Mouse (Mus musculus) neural tube, embryonic 14.5 days (tissue): ENCODE data around the gene Dtd1. TPM values are rescaled to one million over a fixed set of nuclear protein-coding genes. Genes with fewer than 3 reads are reported as not detected.

Experiments used
- ATAC-seq: fragments of 200-750 bp; cut with Nextera tagmentation; 2 replicates; pipeline ENCODE4 v1.8.0; 2017; ENCODE audit warnings: low read depth, mild to moderate bottlenecking, moderate TSS enrichment, moderate library complexity
- H3K27ac ChIP-seq: fragments of 300-500 bp; sonication (generic); 2 replicates; pipeline ENCODE4 v1.5.1; 2014; ENCODE audit warnings: low read depth, mild to moderate bottlenecking, control low read depth, low read length, moderate library complexity, mixed read lengths
- H3K27me3 ChIP-seq: fragments of 300-500 bp; sonication (generic); 2 replicates; pipeline ENCODE4 v1.6.1; 2014; ENCODE audit warnings: low read length; ENCODE audit not compliant: control insufficient read depth, insufficient read depth
- H3K36me3 ChIP-seq: fragments of 300-500 bp; sonication (generic); 2 replicates; pipeline ENCODE4 v1.6.1; 2014; ENCODE audit warnings: low read length, mixed read lengths; ENCODE audit not compliant: control insufficient read depth, insufficient read depth
- H3K4me1 ChIP-seq: fragments of 300-500 bp; sonication (generic); 2 replicates; pipeline ENCODE4 v1.6.1; 2014; ENCODE audit warnings: low read length; ENCODE audit not compliant: control insufficient read depth, insufficient read depth
- H3K4me2 ChIP-seq: fragments of 300-500 bp; sonication (generic); 2 replicates; pipeline ENCODE4 v1.6.1; 2014; ENCODE audit warnings: mild to moderate bottlenecking, low read depth, low read length, control low read depth
- H3K4me3 ChIP-seq: fragments of 300-500 bp; sonication (generic); 2 replicates; pipeline ENCODE4 v1.5.1; 2014; ENCODE audit warnings: low read depth, low read length, control low read depth, mixed read lengths
- H3K9ac ChIP-seq: fragments of 300-500 bp; sonication (generic); replicated peaks from 2 replicates; pipeline ENCODE4 v1.6.1; 2014; ENCODE audit warnings: low read depth, mild to moderate bottlenecking, control low read depth, low read length, mixed read lengths
- H3K9me3 ChIP-seq: fragments of 300-500 bp; sonication (generic); 2 replicates; pipeline ENCODE4 v1.6.1; 2016; ENCODE audit warnings: low read length; ENCODE audit not compliant: control insufficient read depth
- WGBS: fragments of 180-500 bp; shearing (Covaris S2); extraction: QIAGEN DNeasy Blood & Tissue Kit; methylation state at CpG from one replicate; pipeline ENCODE4 v1.1.7; 2014; 5-methylcytosine and 5-hydroxymethylcytosine counted together
- polyA plus RNA-seq: library from polyadenylated mRNA; unstranded; fragments of >200 nt; fragmentation: Nextera tagmentation; extraction: Ambion mirVana; gene quantifications from 2 replicates; pipeline ENCODE4 v1.2.1, GENCODE M21; 2014

Dtd1 gene
- polyA plus RNA-seq, 1 experiment from 2014 or later: 132 TPM

DNA sequence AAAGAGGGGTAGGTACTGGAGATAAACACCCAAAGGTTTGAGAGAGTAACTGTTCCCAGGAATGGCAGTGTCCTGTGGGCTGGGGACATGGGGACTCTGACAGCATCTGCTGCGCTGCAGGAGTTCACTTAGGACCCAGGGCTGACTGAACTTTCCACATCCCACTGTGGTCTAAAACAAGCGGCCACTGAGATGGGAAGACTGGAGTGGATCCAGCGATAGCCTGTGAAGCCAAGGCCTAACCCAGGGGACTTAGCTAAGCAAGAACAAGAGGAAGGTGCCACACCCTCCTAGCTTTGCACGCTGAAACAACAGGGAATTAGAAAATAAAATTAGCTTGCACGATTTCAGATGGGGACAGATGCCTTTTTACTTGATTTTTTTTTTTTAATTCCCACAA is 138.9 kb downstream of the Dtd1 start:
- Histone ChIP-seq H3K27me3 (no peaks in the 10 kb centered on the region), H3K9ac (no peak overlapping the region), H3K4me3 (no peak overlapping the region), H3K4me1 (no peaks in the 10 kb centered on the region), H3K9me3 (no peaks in the 10 kb centered on the region), H3K27ac (no peak overlapping the region), H3K36me3 (no peaks in the 10 kb centered on the region), H3K4me2 (no peak overlapping the region)
- no peak for ATAC-seq
- 70% methylated on average over 5 of the region's 5 CpGs for WGBS

DNA sequence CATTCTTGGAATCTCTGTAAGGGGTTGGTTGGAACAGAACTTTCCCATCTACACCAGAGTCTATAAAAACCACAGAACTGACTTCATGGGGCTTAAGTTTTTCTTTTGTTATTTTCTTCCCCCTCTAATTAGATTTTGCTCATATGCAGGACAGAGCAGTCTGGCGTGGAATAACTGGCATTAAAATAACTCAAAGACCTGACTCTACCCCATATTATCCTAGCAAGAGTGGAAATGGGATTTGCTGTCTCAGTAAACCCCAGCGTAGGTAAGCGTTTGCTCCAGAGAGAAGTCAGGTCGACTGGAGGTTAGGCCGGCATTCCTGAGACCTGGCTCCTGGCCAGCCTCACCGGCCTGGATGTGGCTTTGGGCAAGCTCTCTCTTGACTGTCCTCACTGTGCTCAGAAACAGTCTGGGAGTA is 140.9 kb downstream of the Dtd1 start:
- Histone ChIP-seq H3K4me1 (no peaks in the 10 kb centered on the region), H3K36me3 (no peaks in the 10 kb centered on the region), H3K9ac (no peak overlapping the region), H3K27me3 (no peaks in the 10 kb centered on the region), H3K4me2 (no peak overlapping the region), H3K27ac (no peak overlapping the region), H3K4me3 (no peak overlapping the region), H3K9me3 (no peaks in the 10 kb centered on the region)
- 80% methylated on average over 6 of the region's 6 CpGs for WGBS
- ATAC-seq: no peak

DNA sequence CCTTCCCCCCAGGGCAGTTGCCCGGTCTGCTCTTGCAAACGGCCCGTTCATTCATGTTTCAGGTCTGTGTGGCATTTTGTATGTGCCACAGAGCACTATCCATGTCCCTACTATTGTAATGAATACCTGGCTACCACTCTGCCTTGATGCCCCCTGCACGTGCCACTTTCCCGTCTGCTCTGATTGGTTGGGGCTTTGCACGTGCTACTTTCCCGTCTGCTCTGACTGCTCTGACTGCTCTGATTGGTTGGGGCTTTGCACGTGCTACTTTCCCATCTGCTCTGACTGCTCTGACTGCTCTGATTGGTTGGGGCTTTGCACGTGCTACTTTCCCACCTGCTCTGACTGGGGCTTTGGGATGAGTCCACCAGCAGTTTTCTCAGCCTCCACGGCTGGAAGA is 142.3 kb downstream of the Dtd1 start:
- no peak for ATAC-seq
- Histone ChIP-seq H3K27me3 (no peaks in the 10 kb centered on the region), H3K36me3 (no peaks in the 10 kb centered on the region), H3K4me2 (no peak overlapping the region), H3K9me3 (no peaks in the 10 kb centered on the region), H3K9ac (no peak overlapping the region), H3K4me1 (no peaks in the 10 kb centered on the region), H3K27ac (no peak overlapping the region), H3K4me3 (no peak overlapping the region)
- 87% methylated on average over 10 of the region's 10 CpGs for WGBS

DNA sequence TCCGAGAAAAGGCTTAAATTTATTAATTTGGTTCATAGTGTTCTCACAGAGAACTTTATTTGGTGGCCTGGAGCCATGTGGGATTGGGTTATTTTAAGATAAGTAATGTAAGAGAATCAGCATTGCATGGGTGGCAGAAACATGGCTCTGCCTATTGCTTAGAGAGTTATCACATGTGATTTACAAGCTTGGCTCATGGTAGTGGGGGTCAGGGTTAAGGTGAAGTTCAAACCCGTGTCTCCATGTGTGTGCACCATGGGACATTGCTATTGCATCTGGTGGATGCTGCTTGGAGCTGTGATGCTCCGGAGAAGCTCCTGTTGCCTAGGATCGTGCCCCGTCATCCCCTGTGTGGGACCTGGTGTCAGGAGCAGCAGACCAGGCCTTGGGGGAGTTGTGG is 143.6 kb downstream of the Dtd1 start:
- no peak for ATAC-seq
- no peak overlapping the region for H3K4me2 ChIP-seq
- no peaks in the 10 kb centered on the region for H3K36me3 ChIP-seq
- H3K27me3 ChIP-seq: no peaks in the 10 kb centered on the region
- no peak overlapping the region for H3K9ac ChIP-seq
- H3K27ac ChIP-seq: no peak overlapping the region
- H3K4me3 ChIP-seq: no peak overlapping the region
- no peaks in the 10 kb centered on the region for H3K4me1 ChIP-seq
- H3K9me3 ChIP-seq: no peaks in the 10 kb centered on the region
- WGBS: 72% methylated on average over 5 of the region's 5 CpGs

DNA sequence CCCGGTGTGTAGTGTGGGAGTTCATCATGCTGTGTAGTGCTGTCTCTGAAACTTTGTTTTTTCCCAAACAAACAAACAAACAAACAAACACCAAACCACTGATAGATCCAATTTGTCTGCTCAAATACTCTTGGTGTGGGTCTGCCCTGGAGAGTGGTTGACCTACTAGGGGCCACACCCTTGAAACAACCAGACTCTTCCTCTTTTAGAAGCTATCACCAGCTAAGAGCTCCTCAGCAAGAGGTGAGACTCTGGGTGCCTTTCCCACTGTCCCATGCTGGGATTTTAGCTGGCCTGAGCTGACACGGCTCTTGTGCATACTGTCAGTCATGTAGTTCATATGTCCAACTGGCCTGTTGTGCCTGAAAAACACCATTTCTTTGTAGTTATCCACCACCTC is 145.6 kb downstream of the Dtd1 start:
- Histone ChIP-seq H3K4me1 (no peaks in the 10 kb centered on the region), H3K4me3 (no peak overlapping the region), H3K4me2 (no peak overlapping the region), H3K9ac (no peak overlapping the region), H3K36me3 (no peaks in the 10 kb centered on the region), H3K27ac (no peak overlapping the region), H3K27me3 (no peaks in the 10 kb centered on the region), H3K9me3 (no peaks in the 10 kb centered on the region)
- no peak for ATAC-seq
- 92% methylated on average over 2 of the region's 2 CpGs for WGBS

DNA sequence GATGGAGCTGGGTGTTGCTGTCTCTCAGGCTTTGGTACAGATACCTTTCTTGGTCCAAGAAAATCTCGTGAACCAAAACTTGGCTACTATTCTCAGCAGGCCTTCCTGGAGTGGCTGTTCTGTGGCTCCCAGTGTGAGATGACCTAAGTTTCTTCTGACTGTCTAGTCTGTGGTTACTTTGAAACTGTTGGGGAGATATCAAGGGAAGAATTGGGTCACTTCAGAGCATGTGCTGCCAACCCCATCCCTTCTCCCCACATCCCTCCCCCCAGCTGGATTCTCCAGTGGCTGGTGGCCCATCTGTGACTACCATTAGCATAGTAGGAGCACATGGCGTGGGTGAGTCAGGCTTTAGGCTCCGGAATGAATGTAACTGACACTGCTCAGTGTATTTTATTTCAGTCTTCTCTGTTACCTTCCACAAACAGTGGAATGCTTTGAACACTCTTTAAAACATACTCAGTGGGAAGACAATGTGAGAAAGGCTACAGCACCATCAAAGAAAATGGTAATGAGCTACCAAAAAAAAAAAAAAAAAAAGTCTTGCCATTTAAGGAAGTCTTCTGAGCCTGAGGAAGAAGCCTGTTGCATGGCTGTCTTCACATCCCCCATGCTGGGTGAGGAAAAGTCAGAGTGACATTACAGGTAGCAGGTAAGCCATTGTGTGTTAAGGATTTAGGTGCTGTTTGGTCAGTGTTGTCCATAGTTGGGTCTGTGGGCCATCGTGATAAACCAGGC is 146.5 kb downstream of the Dtd1 start:
- no peaks in the 10 kb centered on the region for H3K9me3 ChIP-seq
- no peak overlapping the region for H3K4me2 ChIP-seq
- no peak overlapping the region for H3K4me3 ChIP-seq
- no peaks in the 10 kb centered on the region for H3K27me3 ChIP-seq
- no peaks in the 10 kb centered on the region for H3K4me1 ChIP-seq
- no peak for ATAC-seq
- WGBS: 74% methylated on average over 4 of the region's 4 CpGs
- H3K27ac ChIP-seq: no peak overlapping the region
- no peaks in the 10 kb centered on the region for H3K36me3 ChIP-seq
- H3K9ac ChIP-seq: no peak overlapping the region

DNA sequence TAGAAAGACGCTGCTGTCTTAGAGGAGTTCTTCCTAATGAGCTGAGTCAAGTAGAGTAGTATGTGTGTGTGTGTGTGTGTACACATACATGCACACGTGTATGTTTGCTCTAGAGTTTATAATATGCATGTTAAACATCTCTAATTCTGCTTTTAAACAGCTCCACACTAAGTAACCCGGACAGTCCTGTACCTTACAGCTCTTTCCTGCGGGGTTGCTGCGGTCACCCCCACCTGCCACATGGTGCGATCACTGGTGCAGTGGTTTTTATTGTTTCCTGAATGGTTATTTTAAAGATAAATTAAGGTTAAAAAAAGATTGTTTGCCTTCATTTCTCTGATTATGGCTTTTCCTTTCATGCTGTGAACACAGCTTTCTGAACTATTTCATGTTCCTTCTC is 153.9 kb downstream of the Dtd1 start:
- Histone ChIP-seq H3K4me3 (no peak overlapping the region), H3K27me3 (no peaks in the 10 kb centered on the region), H3K4me2 (no peak overlapping the region), H3K36me3 (no peaks in the 10 kb centered on the region), H3K9ac (no peak overlapping the region), H3K27ac (no peak overlapping the region), H3K9me3 (no peaks in the 10 kb centered on the region), H3K4me1 (no peaks in the 10 kb centered on the region)
- WGBS: 72% methylated on average over 6 of the region's 6 CpGs
- no peak for ATAC-seq

DNA sequence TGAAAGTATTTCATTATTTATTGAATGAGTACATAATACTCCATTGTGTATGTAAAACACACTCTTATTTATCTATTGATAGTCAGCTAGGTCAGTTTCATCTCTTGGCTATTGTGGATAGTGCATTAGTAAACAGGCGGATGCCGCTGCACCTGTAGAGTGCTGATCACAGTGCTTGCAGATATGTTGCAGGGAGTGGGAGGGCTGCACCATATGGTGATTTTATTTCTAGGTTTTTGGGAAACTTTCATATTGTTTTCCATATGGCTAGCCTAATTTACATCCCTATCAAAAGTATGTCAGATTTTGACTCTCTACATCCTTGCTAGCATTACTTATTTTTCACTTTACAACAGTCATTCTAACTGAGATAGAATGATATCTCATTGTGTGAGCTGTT is 155.3 kb downstream of the Dtd1 start:
- Histone ChIP-seq H3K9me3 (no peaks in the 10 kb centered on the region), H3K4me2 (no peak overlapping the region), H3K27ac (no peak overlapping the region), H3K36me3 (no peaks in the 10 kb centered on the region), H3K4me3 (no peak overlapping the region), H3K4me1 (no peaks in the 10 kb centered on the region), H3K9ac (no peak overlapping the region), H3K27me3 (no peaks in the 10 kb centered on the region)
- WGBS: 91% methylated on average over 2 of the region's 2 CpGs
- no peak for ATAC-seq

DNA sequence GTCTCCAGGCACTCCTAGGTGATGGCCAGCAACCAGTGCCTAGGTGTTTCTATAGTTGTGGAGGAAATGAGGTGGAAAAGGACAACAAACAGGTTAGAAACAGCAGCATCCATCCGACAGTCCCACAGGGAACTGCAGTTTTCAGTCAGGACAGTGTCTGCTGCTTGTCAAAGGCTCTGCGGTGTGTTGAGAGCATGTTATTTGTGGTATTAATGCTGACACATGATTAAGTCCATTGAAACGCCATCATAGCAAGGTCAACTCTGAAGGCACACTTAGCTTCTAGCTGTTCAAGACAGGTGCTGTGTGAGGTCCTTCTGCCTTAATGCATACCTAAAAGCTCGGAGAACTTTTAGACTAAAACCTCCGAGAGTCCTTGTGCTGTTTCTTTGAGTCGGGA is 161.0 kb downstream of the Dtd1 start:
- WGBS: 93% methylated on average over 6 of the region's 6 CpGs

More for the DNA sequence above, 161.0 kb downstream of the Dtd1 start:
- Histone ChIP-seq H3K27ac (no peak overlapping the region), H3K9me3 (no peaks in the 10 kb centered on the region), H3K9ac (no peak overlapping the region), H3K4me3 (no peak overlapping the region), H3K4me2 (no peak overlapping the region), H3K27me3 (no peaks in the 10 kb centered on the region), H3K4me1 (no peaks in the 10 kb centered on the region), H3K36me3 (no peaks in the 10 kb centered on the region)
- ATAC-seq: no peak
